Comparison of ENCODE assay signal across 19 mouse cellular contexts in genomic region chr15:84210461-84210860, GRCm38 (mm10). TPM values are rescaled to one million over a fixed set of nuclear protein-coding genes. Genes with fewer than 3 reads are reported as not detected.
A peak's percentile ranks its signal among the peaks of the same experiment; 100 is the strongest.
DNase-seq lines count a peak whose midpoint lies in the region; ATAC-seq and TF ChIP-seq lines count a peak whose summit lies in the region.
"Had no signal": no experiment of that assay in that cellular context is flagged by ENCODE, and none has a peak within 500 bp of the region (broad histone marks: within the 10 kb centered on the region; RNA-seq: fewer than 3 reads in every experiment).

No protein-coding gene starts in this region.

- TF ChIP-seq EP300 in liver, postnatal 0 days (IDR thresholded peaks at IDR 0.05; ENCODE audit: low read depth), result no peak

- H3K36me3 ChIP-seq in forebrain, embryonic 15.5 days, result peaks cover 56% of the 10 kb centered on the region
- peaks cover 91% of the 10 kb centered on the region for H3K36me3 ChIP-seq in forebrain, embryonic 10.5 days (replicated peaks)
- peaks cover 46% of the 10 kb centered on the region for H3K36me3 ChIP-seq in heart, embryonic 16.5 days (ENCODE audit: control insufficient read depth, insufficient read depth)
- H3K36me3 ChIP-seq in liver, postnatal 0 days (replicated peaks; ENCODE audit: insufficient read depth, low read length), result peaks cover 62% of the 10 kb centered on the region

- H3K27me3 ChIP-seq in forebrain, embryonic 15.5 days, result no peaks in the 10 kb centered on the region
- H3K27me3 ChIP-seq in forebrain, embryonic 10.5 days (ENCODE audit: poor library complexity, severe bottlenecking), result no peaks in the 10 kb centered on the region
- no peaks in the 10 kb centered on the region for H3K27me3 ChIP-seq in heart, embryonic 16.5 days (ENCODE audit: control insufficient read depth, insufficient read depth, low read length)
- H3K27me3 ChIP-seq in liver, postnatal 0 days (ENCODE audit: insufficient read depth, low read length), result no peaks in the 10 kb centered on the region
- H3K27me3 ChIP-seq: embryonic facial prominence, embryonic 13.5 days; limb, embryonic 13.5 days; midbrain, embryonic 12.5 days had no signal

- no peaks in the 10 kb centered on the region for H3K9me3 ChIP-seq in forebrain, embryonic 15.5 days
- H3K9me3 ChIP-seq in forebrain, embryonic 10.5 days, result no peaks in the 10 kb centered on the region
- no peaks in the 10 kb centered on the region for H3K9me3 ChIP-seq in heart, embryonic 16.5 days (replicated peaks; ENCODE audit: control insufficient read depth, low read length)
- no peaks in the 10 kb centered on the region for H3K9me3 ChIP-seq in liver, postnatal 0 days (ENCODE audit: low read length)
- H3K9me3 ChIP-seq: embryonic facial prominence, embryonic 13.5 days; limb, embryonic 13.5 days; midbrain, embryonic 12.5 days had no signal

- no peak overlapping the region for H3K4me3 ChIP-seq in forebrain, embryonic 15.5 days
- no peak overlapping the region for H3K4me3 ChIP-seq in forebrain, embryonic 10.5 days
- no peak overlapping the region for H3K4me3 ChIP-seq in heart, embryonic 16.5 days (ENCODE audit: low read length)
- no peak overlapping the region for H3K4me3 ChIP-seq in liver, postnatal 0 days (ENCODE audit: low read depth, low read length)
- H3K4me3 ChIP-seq: embryonic facial prominence, embryonic 13.5 days; limb, embryonic 13.5 days; midbrain, embryonic 12.5 days; myocyte had no signal

- H3K4me2 ChIP-seq in forebrain, embryonic 15.5 days (replicated peaks), result no peak overlapping the region
- no peak overlapping the region for H3K4me2 ChIP-seq in heart, embryonic 16.5 days (ENCODE audit: low read depth, low read length)
- peak overlapping the region; percentile 45 for H3K4me2 ChIP-seq in liver, postnatal 0 days (ENCODE audit: low read depth, low read length)
- H3K4me2 ChIP-seq: embryonic facial prominence, embryonic 13.5 days; limb, embryonic 13.5 days; midbrain, embryonic 12.5 days had no signal

- H3K9ac ChIP-seq in forebrain, embryonic 15.5 days (replicated peaks), result no peak overlapping the region
- H3K9ac ChIP-seq in heart, embryonic 16.5 days (ENCODE audit: low read length), result no peak overlapping the region; the same call in 1 of the 2 replicates
- peak overlapping the region; percentile 27; the same call in 1 of the 2 replicates for H3K9ac ChIP-seq in liver, postnatal 0 days (replicated peaks)
- H3K9ac ChIP-seq: embryonic facial prominence, embryonic 13.5 days; forebrain, postnatal 0 days; limb, embryonic 13.5 days; midbrain, embryonic 12.5 days had no signal

- TF ChIP-seq CTCF in liver, postnatal 0 days (IDR thresholded peaks at IDR 0.05; ENCODE audit: low read depth), result no peak

- DNase-seq in forebrain, embryonic 10.5 days (ENCODE audit: extremely low spot score, low spot score), result no peak
- DNase-seq in heart, postnatal 4 days, result no peak
- peak; percentile 47 for DNase-seq in right cerebral cortex, adult 18-20 months
- no peak for DNase-seq in right cerebral cortex, postnatal 36 days (ENCODE audit: low spot score in 2 of 2)
- no peak for DNase-seq in liver, postnatal 0 days
- DNase-seq in layer of hippocampus, adult 9-11 months, result no peak
- DNase-seq: adrenal gland, adult 8-10 months; cerebellum, adult 9-10 months; forebrain, postnatal 0 days; gastrocnemius, postnatal 36 days; kidney, adult 8-10 months; lung, postnatal 14 days; thymus, adult 18-20 months had no signal

- no peak for ATAC-seq in forebrain, embryonic 15.5 days (replicated peaks)
- no peak for ATAC-seq in heart, embryonic 16.5 days (replicated peaks; ENCODE audit: extremely low read depth, insufficient read depth, low FRiP score)
- no peak for ATAC-seq in liver, postnatal 0 days
- ATAC-seq: forebrain, postnatal 0 days had no signal

- WGBS in forebrain, embryonic 15.5 days, result 96% methylated on average over 13 of the region's 13 CpGs
- WGBS in forebrain, embryonic 10.5 days, result 96% methylated on average over 13 of the region's 13 CpGs
- 87% methylated on average over 13 of the region's 13 CpGs for WGBS in heart, embryonic 16.5 days
- 75% methylated on average over 13 of the region's 13 CpGs for WGBS in liver, postnatal 0 days (ENCODE audit: insufficient replicate concordance)

- peak overlapping the region; percentile 20; the same call in 1 of the 2 replicates for H3K27ac ChIP-seq in forebrain, embryonic 15.5 days (replicated peaks)
- no peak overlapping the region for H3K27ac ChIP-seq in forebrain, embryonic 10.5 days
- peak overlapping the region; percentile 58; the same call in 1 of the 2 replicates for H3K27ac ChIP-seq in heart, embryonic 16.5 days (ENCODE audit: low read length)
- H3K27ac ChIP-seq in liver, postnatal 0 days (ENCODE audit: low read depth), result peak overlapping the region; percentile 83
- H3K27ac ChIP-seq: embryonic facial prominence, embryonic 13.5 days; limb, embryonic 13.5 days; midbrain, embryonic 12.5 days had no signal

- H3K4me1 ChIP-seq in forebrain, embryonic 15.5 days, result peaks cover 7% of the 10 kb centered on the region
- H3K4me1 ChIP-seq in forebrain, embryonic 10.5 days, result peaks cover 36% of the 10 kb centered on the region
- H3K4me1 ChIP-seq in heart, embryonic 16.5 days (ENCODE audit: control insufficient read depth, insufficient read depth, low read length), result peaks cover 17% of the 10 kb centered on the region
- peaks cover 22% of the 10 kb centered on the region for H3K4me1 ChIP-seq in liver, postnatal 0 days (ENCODE audit: insufficient read depth)

RNA-seq across cellular contexts. Expression of gene Samm50, which starts 18.4 kb away (rescaled TPM):
- polyA plus RNA-seq in forebrain, embryonic 15.5 days (2015; fragmentation: Nextera tagmentation; extraction: Ambion mirVana), result 83.1 and 89.2 TPM in 2 replicates
- polyA plus RNA-seq in forebrain, embryonic 10.5 days (2016; fragmentation: Nextera tagmentation; extraction: Ambion mirVana), result 112 and 113 TPM in 2 replicates
- polyA plus RNA-seq in heart, embryonic 16.5 days (2015; fragmentation: Nextera tagmentation; extraction: Ambion mirVana), result 139 and 159 TPM in 2 replicates
- 100 to 1,000 TPM; 226 to 230 TPM for total RNA-seq in heart, postnatal 4 days (2021)
- 103 and 105 TPM in 2 replicates for polyA plus RNA-seq in liver, postnatal 0 days (2015; fragmentation: Nextera tagmentation; extraction: Ambion mirVana)

RNA-seq across cellular contexts. Expression of gene Parvb, which starts 21.4 kb away (rescaled TPM):
- polyA plus RNA-seq in forebrain, embryonic 15.5 days (2015; fragmentation: Nextera tagmentation; extraction: Ambion mirVana), result 2.8 and 3.8 TPM in 2 replicates
- 3.3 and 4.4 TPM in 2 replicates for polyA plus RNA-seq in forebrain, embryonic 10.5 days (2016; fragmentation: Nextera tagmentation; extraction: Ambion mirVana)
- polyA plus RNA-seq in heart, embryonic 16.5 days (2015; fragmentation: Nextera tagmentation; extraction: Ambion mirVana), result 13.2 and 15.5 TPM in 2 replicates
- total RNA-seq in heart, postnatal 4 days (2021), result 100 to 1,000 TPM; 172 to 177 TPM
- 4.9 and 6.0 TPM in 2 replicates for polyA plus RNA-seq in liver, postnatal 0 days (2015; fragmentation: Nextera tagmentation; extraction: Ambion mirVana)

RNA-seq across cellular contexts. Expression of gene Pnpla3, which starts 42.8 kb away (rescaled TPM):
- polyA plus RNA-seq in forebrain, embryonic 15.5 days (2015; fragmentation: Nextera tagmentation; extraction: Ambion mirVana), result 3.4 and 4.0 TPM in 2 replicates
- polyA plus RNA-seq in forebrain, embryonic 10.5 days (2016; fragmentation: Nextera tagmentation; extraction: Ambion mirVana), result 1.5 and 1.8 TPM in 2 replicates
- polyA plus RNA-seq in heart, embryonic 16.5 days (2015; fragmentation: Nextera tagmentation; extraction: Ambion mirVana), result 0.51 and 0.71 TPM in 2 replicates
- 1 to 10 TPM in 1 of 2 experiments, under 1 TPM in 1; 0.21 to 1.1 TPM for total RNA-seq in heart, postnatal 4 days (2021)
- 1.0 and 1.9 TPM in 2 replicates for polyA plus RNA-seq in liver, postnatal 0 days (2015; fragmentation: Nextera tagmentation; extraction: Ambion mirVana)
